ENCODE assay signal across 7 mouse cellular contexts in the genomic region with DNA sequence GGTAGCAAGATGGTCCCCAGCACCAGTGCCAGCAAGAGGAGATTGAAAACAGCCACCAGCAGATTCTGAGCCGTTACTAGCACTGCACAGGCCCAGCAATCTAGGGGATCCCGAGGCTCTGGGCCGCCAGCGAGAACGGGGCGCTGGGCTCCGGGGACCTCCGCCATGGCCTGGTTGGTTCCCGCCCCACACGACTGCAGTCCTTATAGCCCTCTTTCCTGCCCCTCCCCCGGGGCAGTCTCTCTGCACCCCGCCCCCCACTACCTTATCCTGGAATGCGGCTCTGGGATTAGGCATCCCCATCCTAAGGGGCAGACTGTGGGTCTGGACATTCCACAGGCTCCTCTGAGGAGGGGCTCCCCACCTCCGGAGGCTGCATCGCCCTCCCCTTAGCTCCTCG. TPM values are rescaled to one million over a fixed set of nuclear protein-coding genes. Genes with fewer than 3 reads are reported as not detected.
DNase-seq lines count a peak whose midpoint lies in the region; ATAC-seq lines count a peak whose summit lies in the region.

A gene (minus strand): TSS at position 176 of the 400 bp plus-strand sequence.

- H3K27me3 ChIP-seq in forebrain, embryonic 14.5 days (replicated peaks; ENCODE audit: control insufficient read depth, insufficient read depth, low read length): 0 out of 2 replicates have a peak, but pooled peaks cover 4% of the 10 kb centered on the region
- H3K27me3 ChIP-seq in hindbrain, embryonic 10.5 days (ENCODE audit: insufficient read depth, poor library complexity, severe bottlenecking): peaks cover 32% of the 10 kb centered on the region
- H3K27me3 ChIP-seq in limb, embryonic 13.5 days: no peaks in the 10 kb centered on the region

- 0 out of 2 replicates have a peak within 1 kb of the TSS, but pooled peaks have one; percentile 15 for H3K4me3 ChIP-seq in forebrain, embryonic 14.5 days (ENCODE audit: low read depth, low read length)
- H3K4me3 ChIP-seq in hindbrain, embryonic 10.5 days: peak within 1 kb of the TSS; percentile 77
- H3K4me3 ChIP-seq in limb, embryonic 13.5 days: peak within 1 kb of the TSS; percentile 66

- no peaks in the 10 kb centered on the region for H3K9me3 ChIP-seq in forebrain, embryonic 14.5 days (replicated peaks; ENCODE audit: control insufficient read depth, low read length)
- no peaks in the 10 kb centered on the region for H3K9me3 ChIP-seq in hindbrain, embryonic 10.5 days
- H3K9me3 ChIP-seq in limb, embryonic 13.5 days: no peaks in the 10 kb centered on the region

- ATAC-seq in forebrain, embryonic 14.5 days: no peak
- ATAC-seq in limb, embryonic 13.5 days (ENCODE audit: low FRiP score, low read depth): no peak

- H3K4me1 ChIP-seq in forebrain, embryonic 14.5 days (ENCODE audit: control insufficient read depth, insufficient read depth, low read length): peaks cover 11% of the 10 kb centered on the region
- peaks cover 70% of the 10 kb centered on the region for H3K4me1 ChIP-seq in hindbrain, embryonic 10.5 days (replicated peaks)
- peaks cover 57% of the 10 kb centered on the region for H3K4me1 ChIP-seq in limb, embryonic 13.5 days

- H3K9ac ChIP-seq in forebrain, embryonic 14.5 days (ENCODE audit: low read length): peak within 1 kb of the TSS; percentile 49
- H3K9ac ChIP-seq in limb, embryonic 13.5 days: peak within 1 kb of the TSS; percentile 60

- H3K27ac ChIP-seq in forebrain, embryonic 14.5 days (ENCODE audit: low read depth, low read length): no peak within 1 kb of the TSS
- peak within 1 kb of the TSS; percentile 99 for H3K27ac ChIP-seq in hindbrain, embryonic 10.5 days
- peak within 1 kb of the TSS; percentile 65 for H3K27ac ChIP-seq in limb, embryonic 13.5 days

- H3K36me3 ChIP-seq in forebrain, embryonic 14.5 days (ENCODE audit: control insufficient read depth, insufficient read depth, low read length): peaks cover 50% of the 10 kb centered on the region
- peaks cover 47% of the 10 kb centered on the region for H3K36me3 ChIP-seq in hindbrain, embryonic 10.5 days
- peaks cover 37% of the 10 kb centered on the region for H3K36me3 ChIP-seq in limb, embryonic 13.5 days

- 0 out of 2 replicates have a peak within 1 kb of the TSS, but pooled peaks have one; percentile 19 for H3K4me2 ChIP-seq in forebrain, embryonic 14.5 days (ENCODE audit: low read length)
- H3K4me2 ChIP-seq in limb, embryonic 13.5 days (replicated peaks): peak within 1 kb of the TSS; percentile 87

- WGBS in forebrain, embryonic 14.5 days: 8% methylated on average over 16 of the region's 16 CpGs
- 5% methylated on average over 16 of the region's 16 CpGs for WGBS in hindbrain, embryonic 10.5 days
- 5% methylated on average over 16 of the region's 16 CpGs for WGBS in limb, embryonic 13.5 days

- DNase-seq in Muller cell, postnatal 12 days (ENCODE audit: inconsistent ontology term): peak; percentile 59
- peak in 1 of 2 experiments; percentile 76 for DNase-seq in adrenal gland, postnatal 36 days
- DNase-seq in forebrain, embryonic 14.5 days (ENCODE audit: low spot score): no peak
- peak; percentile 61 for DNase-seq in hindbrain, embryonic 10.5 days (ENCODE audit: low spot score)
- DNase-seq in neural tube, embryonic 10.5 days (ENCODE audit: extremely low spot score, low spot score): peak; percentile 58
- DNase-seq in right cerebral cortex, postnatal 25 days: no peak

RNA-seq across cellular contexts. Expression of the gene that starts here (rescaled TPM):
- total RNA-seq in adrenal gland, postnatal 36 days (2021): 10 to 100 TPM; 13.4 to 17.8 TPM
- polyA plus RNA-seq in forebrain, embryonic 14.5 days (2014; fragmentation: Nextera tagmentation; extraction: Ambion mirVana): 4.7 and 5.7 TPM in 2 replicates
- polyA plus RNA-seq in hindbrain, embryonic 10.5 days (2016; fragmentation: Nextera tagmentation; extraction: Ambion mirVana): 22.1 and 22.2 TPM in 2 replicates
- 24.0 and 25.6 TPM in 2 replicates for polyA plus RNA-seq in limb, embryonic 13.5 days (2015; fragmentation: Nextera tagmentation; extraction: Ambion mirVana)

Comparison
In these comparisons a context has a peak if more than half of its experiments do, and no peak if none do; other contexts are left out.
1. DNase-seq: peak in Muller cell, postnatal 12 days (single experiment), hindbrain, embryonic 10.5 days (single experiment) and neural tube, embryonic 10.5 days (single experiment); none in forebrain, embryonic 14.5 days (single experiment) and right cerebral cortex, postnatal 25 days (single experiment).
2. H3K4me3 ChIP-seq: peak in every context shown above with its lines; median percentile 77 in hindbrain, embryonic 10.5 days; 66 in limb, embryonic 13.5 days; 15 in forebrain, embryonic 14.5 days.